Mouse (Mus musculus): ENCODE data around the gene Ddx52. TPM values are rescaled to one million over a fixed set of nuclear protein-coding genes. Genes with fewer than 3 reads are reported as not detected.

Gene Ddx52
- polyA plus RNA-seq, 1 experiment from 2014 or later = 46.2 TPM

GRCm38 (mm10) chr11:83976236-83976977, 34.5 kb downstream of the Ddx52 start:
- Histone ChIP-seq H3K4me3 (no peak overlapping the region), H3K27ac (replicated peaks) (no peak overlapping the region), H3K9me3 (no peaks in the 10 kb centered on the region), H3K27me3 (replicated peaks; ENCODE audit: low read depth, poor library complexity, severe bottlenecking) (no peaks in the 10 kb centered on the region), H3K36me3 (replicated peaks) (peaks cover 65% of the 10 kb centered on the region), H3K4me1 (no peaks in the 10 kb centered on the region; the same call in none of the 2 replicates)
- WGBS = 91% methylated on average over 13 of the region's 13 CpGs
- DNase-seq (ENCODE audit: low spot score) = no peak

GRCm38 (mm10) chr11:83977810-83978209, 35.9 kb downstream of the Ddx52 start:
- no peak for DNase-seq (ENCODE audit: low spot score)

GRCm38 (mm10) chr11:83979992-83980391, 38.1 kb downstream of the Ddx52 start:
- peaks cover 72% of the 10 kb centered on the region for H3K36me3 ChIP-seq (replicated peaks)
- 93% methylated on average over 6 of the region's 6 CpGs for WGBS

More at GRCm38 (mm10) chr11:83977810-83978209, 35.9 kb downstream of the Ddx52 start:
- 93% methylated on average over 2 of the region's 2 CpGs for WGBS
- no peaks in the 10 kb centered on the region; the same call in none of the 2 replicates for H3K4me1 ChIP-seq
- H3K27ac ChIP-seq (replicated peaks) = no peak overlapping the region
- H3K4me3 ChIP-seq = no peak overlapping the region
- H3K9me3 ChIP-seq = no peaks in the 10 kb centered on the region
- peaks cover 66% of the 10 kb centered on the region for H3K36me3 ChIP-seq (replicated peaks)
- H3K27me3 ChIP-seq (replicated peaks; ENCODE audit: low read depth, poor library complexity, severe bottlenecking) = no peaks in the 10 kb centered on the region

GRCm38 (mm10) chr11:83981338-83981737, 39.5 kb downstream of the Ddx52 start:
- H3K27ac ChIP-seq (replicated peaks) = no peak overlapping the region

More at GRCm38 (mm10) chr11:83979992-83980391, 38.1 kb downstream of the Ddx52 start:
- Histone ChIP-seq H3K27ac (replicated peaks) (no peak overlapping the region), H3K27me3 (replicated peaks; ENCODE audit: low read depth, poor library complexity, severe bottlenecking) (no peaks in the 10 kb centered on the region), H3K9me3 (no peaks in the 10 kb centered on the region), H3K4me3 (no peak overlapping the region), H3K4me1 (no peaks in the 10 kb centered on the region; the same call in 1 of the 2 replicates)
- DNase-seq (ENCODE audit: low spot score) = no peak

GRCm38 (mm10) chr11:83991701-83992100, 49.8 kb downstream of the Ddx52 start:
- H3K27ac ChIP-seq (replicated peaks) = no peak overlapping the region
- H3K27me3 ChIP-seq (replicated peaks; ENCODE audit: low read depth, poor library complexity, severe bottlenecking) = no peaks in the 10 kb centered on the region
- H3K9me3 ChIP-seq = no peaks in the 10 kb centered on the region
- no peak overlapping the region for H3K4me3 ChIP-seq
- WGBS = 92% methylated on average over 4 of the region's 4 CpGs
- no peaks in the 10 kb centered on the region for H3K4me1 ChIP-seq
- no peak for DNase-seq (ENCODE audit: low spot score)
- peaks cover 71% of the 10 kb centered on the region for H3K36me3 ChIP-seq (replicated peaks)

More at GRCm38 (mm10) chr11:83981338-83981737, 39.5 kb downstream of the Ddx52 start:
- Histone ChIP-seq H3K27me3 (replicated peaks; ENCODE audit: low read depth, poor library complexity, severe bottlenecking) (no peaks in the 10 kb centered on the region), H3K36me3 (replicated peaks) (peaks cover 85% of the 10 kb centered on the region), H3K4me3 (no peak overlapping the region), H3K4me1 (no peaks in the 10 kb centered on the region), H3K9me3 (no peaks in the 10 kb centered on the region)
- 89% methylated on average over 10 of the region's 10 CpGs for WGBS
- DNase-seq (ENCODE audit: low spot score) = no peak

GRCm38 (mm10) chr11:83993428-83993827, 51.6 kb downstream of the Ddx52 start:
- 84% methylated on average over 2 of the region's 2 CpGs for WGBS
- Histone ChIP-seq H3K4me3 (no peak overlapping the region), H3K4me1 (no peaks in the 10 kb centered on the region), H3K36me3 (replicated peaks) (peaks cover 80% of the 10 kb centered on the region), H3K9me3 (no peaks in the 10 kb centered on the region), H3K27me3 (replicated peaks; ENCODE audit: low read depth, poor library complexity, severe bottlenecking) (no peaks in the 10 kb centered on the region), H3K27ac (replicated peaks) (no peak overlapping the region)
- no peak for DNase-seq (ENCODE audit: low spot score)

GRCm38 (mm10) chr11:83994481-83994880, 52.6 kb downstream of the Ddx52 start:
- Histone ChIP-seq H3K4me1 (no peaks in the 10 kb centered on the region), H3K9me3 (no peaks in the 10 kb centered on the region), H3K27me3 (replicated peaks; ENCODE audit: low read depth, poor library complexity, severe bottlenecking) (no peaks in the 10 kb centered on the region), H3K36me3 (replicated peaks) (peaks cover 83% of the 10 kb centered on the region), H3K27ac (replicated peaks) (no peak overlapping the region), H3K4me3 (no peak overlapping the region)
- WGBS = 75% methylated on average over 3 of the region's 3 CpGs
- DNase-seq (ENCODE audit: low spot score) = no peak

- WGBS = 92% methylated on average over 2 of the region's 2 CpGs
- Histone ChIP-seq H3K4me3 (no peak overlapping the region), H3K4me1 (no peaks in the 10 kb centered on the region), H3K36me3 (replicated peaks) (peaks cover 80% of the 10 kb centered on the region), H3K27ac (replicated peaks) (no peak overlapping the region), H3K27me3 (replicated peaks; ENCODE audit: low read depth, poor library complexity, severe bottlenecking) (no peaks in the 10 kb centered on the region), H3K9me3 (no peaks in the 10 kb centered on the region)
- no peak for DNase-seq (ENCODE audit: low spot score)
These were observed 53.7 kb downstream of the Ddx52 start for GRCm38 (mm10) chr11:83995535-83995950.

- Histone ChIP-seq H3K4me3 (no peak overlapping the region), H3K4me1 (no peaks in the 10 kb centered on the region), H3K36me3 (replicated peaks) (peaks cover 79% of the 10 kb centered on the region), H3K27me3 (replicated peaks; ENCODE audit: low read depth, poor library complexity, severe bottlenecking) (no peaks in the 10 kb centered on the region), H3K9me3 (no peaks in the 10 kb centered on the region), H3K27ac (replicated peaks) (no peak overlapping the region)
- no peak for DNase-seq (ENCODE audit: low spot score)
- 87% methylated on average over 5 of the region's 5 CpGs for WGBS
These were observed 55.5 kb downstream of the Ddx52 start for GRCm38 (mm10) chr11:83997171-83997868.

GRCm38 (mm10) chr11:83998993-83999392, 57.1 kb downstream of the Ddx52 start:
- no peak for DNase-seq (ENCODE audit: low spot score)
- Histone ChIP-seq H3K4me3 (no peak overlapping the region), H3K9me3 (no peaks in the 10 kb centered on the region), H3K27ac (replicated peaks) (no peak overlapping the region), H3K4me1 (0 out of 2 replicates have a peak, but pooled peaks cover 3% of the 10 kb centered on the region), H3K27me3 (replicated peaks; ENCODE audit: low read depth, poor library complexity, severe bottlenecking) (no peaks in the 10 kb centered on the region), H3K36me3 (replicated peaks) (peaks cover 81% of the 10 kb centered on the region)
- 86% methylated on average over 3 of the region's 3 CpGs for WGBS

- H3K27me3 ChIP-seq (replicated peaks; ENCODE audit: low read depth, poor library complexity, severe bottlenecking) = no peaks in the 10 kb centered on the region
- no peak overlapping the region for H3K27ac ChIP-seq (replicated peaks)
- H3K4me3 ChIP-seq = no peak overlapping the region
- H3K4me1 ChIP-seq = 0 out of 2 replicates have a peak, but pooled peaks cover 3% of the 10 kb centered on the region
- 88% methylated on average over 4 of the region's 4 CpGs for WGBS
- H3K36me3 ChIP-seq (replicated peaks) = peaks cover 81% of the 10 kb centered on the region
- no peaks in the 10 kb centered on the region for H3K9me3 ChIP-seq
- DNase-seq (ENCODE audit: low spot score) = no peak
These were observed 57.6 kb downstream of the Ddx52 start for GRCm38 (mm10) chr11:83999411-83999915.

- no peak overlapping the region for H3K4me3 ChIP-seq
- H3K27ac ChIP-seq (replicated peaks) = no peak overlapping the region
- H3K36me3 ChIP-seq (replicated peaks) = peaks cover 67% of the 10 kb centered on the region
- H3K9me3 ChIP-seq = no peaks in the 10 kb centered on the region
- 0 out of 2 replicates have a peak, but pooled peaks cover 3% of the 10 kb centered on the region for H3K4me1 ChIP-seq
- DNase-seq (ENCODE audit: low spot score) = no peak
- H3K27me3 ChIP-seq (replicated peaks; ENCODE audit: low read depth, poor library complexity, severe bottlenecking) = no peaks in the 10 kb centered on the region
- 84% methylated on average over 3 of the region's 3 CpGs for WGBS
These were observed 59.4 kb downstream of the Ddx52 start for GRCm38 (mm10) chr11:84001257-84001656.
